Mouse (Mus musculus): ENCODE measurements around the gene a. TPM values are rescaled to one million over a fixed set of nuclear protein-coding genes. Genes with fewer than 3 reads are reported as not detected.

Gene a
- polyA plus RNA-seq, 1 experiment from 2014 or later: 0.18 TPM

GRCm38 (mm10) chr2:155086328-155086727, 295.1 kb downstream of the a start:
- no peaks in the 10 kb centered on the region for H3K9me3 ChIP-seq (ENCODE audit: control insufficient read depth)
- H3K27ac ChIP-seq (ENCODE audit: low read depth, low read length): no peak overlapping the region
- no peaks in the 10 kb centered on the region for H3K36me3 ChIP-seq (ENCODE audit: control insufficient read depth, insufficient read depth)
- H3K4me2 ChIP-seq (replicated peaks; ENCODE audit: low read depth): no peak overlapping the region
- TF ChIP-seq CTCF (IDR thresholded peaks at IDR 0.05; ENCODE audit: low read depth): no peak
- H3K4me3 ChIP-seq (ENCODE audit: low read depth, low read length): no peak overlapping the region
- H3K9ac ChIP-seq (ENCODE audit: low read depth, low read length): no peak overlapping the region
- no peaks in the 10 kb centered on the region for H3K27me3 ChIP-seq (replicated peaks; ENCODE audit: control insufficient read depth, insufficient read depth, low read length)
- WGBS: 76% methylated on average over 5 of the region's 5 CpGs
- 0 out of 2 replicates have a peak, but pooled peaks cover 2% of the 10 kb centered on the region for H3K4me1 ChIP-seq (replicated peaks; ENCODE audit: control insufficient read depth, insufficient read depth, low read length)
- ATAC-seq: no peak

- 43% methylated on average over 6 of the region's 6 CpGs for WGBS
- Histone ChIP-seq H3K36me3 (ENCODE audit: control insufficient read depth, insufficient read depth) (no peaks in the 10 kb centered on the region), H3K4me2 (replicated peaks; ENCODE audit: low read depth) (no peak overlapping the region), H3K4me3 (ENCODE audit: low read depth, low read length) (no peak overlapping the region), H3K9me3 (ENCODE audit: control insufficient read depth) (no peaks in the 10 kb centered on the region), H3K27ac (ENCODE audit: low read depth, low read length) (no peak overlapping the region), H3K4me1 (replicated peaks; ENCODE audit: control insufficient read depth, insufficient read depth, low read length) (0 out of 2 replicates have a peak, but pooled peaks cover 4% of the 10 kb centered on the region), H3K27me3 (replicated peaks; ENCODE audit: control insufficient read depth, insufficient read depth, low read length) (no peaks in the 10 kb centered on the region), H3K9ac (ENCODE audit: low read depth, low read length) (no peak overlapping the region)
- ATAC-seq: no peak
- TF ChIP-seq CTCF (IDR thresholded peaks at IDR 0.05; ENCODE audit: low read depth): no peak
Observed at GRCm38 (mm10) chr2:155088264-155088663, 297.1 kb downstream of the a start.

- ATAC-seq: peak; percentile 59
- WGBS: 40% methylated on average over 13 of the region's 13 CpGs
- peak overlapping the region; percentile 54 for H3K27ac ChIP-seq (ENCODE audit: low read depth, low read length)
- H3K4me3 ChIP-seq (ENCODE audit: low read depth, low read length): no peak overlapping the region
- H3K9me3 ChIP-seq (ENCODE audit: control insufficient read depth): no peaks in the 10 kb centered on the region
- H3K9ac ChIP-seq (ENCODE audit: low read depth, low read length): no peak overlapping the region
- H3K4me2 ChIP-seq (replicated peaks; ENCODE audit: low read depth): peak overlapping the region; percentile 30; the same call in 1 of the 2 replicates
- no peaks in the 10 kb centered on the region for H3K36me3 ChIP-seq (ENCODE audit: control insufficient read depth, insufficient read depth)
- 0 out of 2 replicates have a peak, but pooled peaks cover 4% of the 10 kb centered on the region for H3K4me1 ChIP-seq (replicated peaks; ENCODE audit: control insufficient read depth, insufficient read depth, low read length)
- no peak for TF ChIP-seq CTCF (IDR thresholded peaks at IDR 0.05; ENCODE audit: low read depth)
- no peaks in the 10 kb centered on the region for H3K27me3 ChIP-seq (replicated peaks; ENCODE audit: control insufficient read depth, insufficient read depth, low read length)
Observed at GRCm38 (mm10) chr2:155090909-155091742, 299.9 kb downstream of the a start.

- H3K4me1 ChIP-seq (replicated peaks; ENCODE audit: control insufficient read depth, insufficient read depth, low read length): 0 out of 2 replicates have a peak, but pooled peaks cover 4% of the 10 kb centered on the region
- no peaks in the 10 kb centered on the region for H3K9me3 ChIP-seq (ENCODE audit: control insufficient read depth)
- no peaks in the 10 kb centered on the region for H3K36me3 ChIP-seq (ENCODE audit: control insufficient read depth, insufficient read depth)
- H3K4me2 ChIP-seq (replicated peaks; ENCODE audit: low read depth): no peak overlapping the region
- WGBS: 68% methylated on average over 3 of the region's 3 CpGs
- H3K27me3 ChIP-seq (replicated peaks; ENCODE audit: control insufficient read depth, insufficient read depth, low read length): no peaks in the 10 kb centered on the region
- no peak overlapping the region for H3K4me3 ChIP-seq (ENCODE audit: low read depth, low read length)
- peak overlapping the region; percentile 54 for H3K27ac ChIP-seq (ENCODE audit: low read depth, low read length)
- H3K9ac ChIP-seq (ENCODE audit: low read depth, low read length): no peak overlapping the region
- TF ChIP-seq CTCF (IDR thresholded peaks at IDR 0.05; ENCODE audit: low read depth): no peak
- peak; percentile 23; the same call in 1 of the 2 replicates for ATAC-seq
Observed at GRCm38 (mm10) chr2:155091743-155092075, 300.5 kb downstream of the a start.

GRCm38 (mm10) chr2:155093418-155093817, 302.2 kb downstream of the a start:
- no peak for ATAC-seq
- H3K27me3 ChIP-seq (replicated peaks; ENCODE audit: control insufficient read depth, insufficient read depth, low read length): no peaks in the 10 kb centered on the region
- 0 out of 2 replicates have a peak, but pooled peaks cover 4% of the 10 kb centered on the region for H3K4me1 ChIP-seq (replicated peaks; ENCODE audit: control insufficient read depth, insufficient read depth, low read length)
- no peak overlapping the region for H3K4me3 ChIP-seq (ENCODE audit: low read depth, low read length)
- H3K9ac ChIP-seq (ENCODE audit: low read depth, low read length): no peak overlapping the region
- TF ChIP-seq CTCF (IDR thresholded peaks at IDR 0.05; ENCODE audit: low read depth): no peak
- no peaks in the 10 kb centered on the region for H3K9me3 ChIP-seq (ENCODE audit: control insufficient read depth)
- no peak overlapping the region for H3K4me2 ChIP-seq (replicated peaks; ENCODE audit: low read depth)
- H3K36me3 ChIP-seq (ENCODE audit: control insufficient read depth, insufficient read depth): no peaks in the 10 kb centered on the region
- WGBS: 45% methylated on average over 4 of the region's 4 CpGs
- H3K27ac ChIP-seq (ENCODE audit: low read depth, low read length): no peak overlapping the region

- ATAC-seq: no peak
- Histone ChIP-seq H3K36me3 (ENCODE audit: control insufficient read depth, insufficient read depth) (no peaks in the 10 kb centered on the region), H3K4me2 (replicated peaks; ENCODE audit: low read depth) (no peak overlapping the region), H3K9ac (ENCODE audit: low read depth, low read length) (no peak overlapping the region), H3K4me1 (replicated peaks; ENCODE audit: control insufficient read depth, insufficient read depth, low read length) (no peaks in the 10 kb centered on the region), H3K27ac (ENCODE audit: low read depth, low read length) (no peak overlapping the region; the same call in 1 of the 2 replicates), H3K4me3 (ENCODE audit: low read depth, low read length) (no peak overlapping the region), H3K9me3 (ENCODE audit: control insufficient read depth) (no peaks in the 10 kb centered on the region), H3K27me3 (replicated peaks; ENCODE audit: control insufficient read depth, insufficient read depth, low read length) (no peaks in the 10 kb centered on the region)
- WGBS: 84% methylated on average over 9 of the region's 9 CpGs
- TF ChIP-seq CTCF (IDR thresholded peaks at IDR 0.05; ENCODE audit: low read depth): peak; percentile 62
Observed at GRCm38 (mm10) chr2:155098720-155099380, 307.6 kb downstream of the a start.

All from intestine, postnatal 0 days (tissue).